Mouse (Mus musculus) lung, adult 2 months (tissue): ENCODE data around the gene Heca. TPM values are rescaled to one million over a fixed set of nuclear protein-coding genes. Genes with fewer than 3 reads are reported as not detected.
A peak's percentile ranks its signal among the peaks of the same experiment; 100 is the strongest.

Source experiments
- DNase-seq: peaks from one replicate; pipeline ENCODE4 v3.0.0; 2022
- H3K4me1 ChIP-seq: fragments of 200-500 bp; 2 replicates; pipeline ENCODE4 v1.6.1; 2011; ENCODE audit warnings: low read length; ENCODE audit not compliant: control insufficient read depth, insufficient read depth
- H3K4me3 ChIP-seq: fragments of 200-500 bp; replicated peaks from 2 replicates; pipeline ENCODE3; 2011; ENCODE audit warnings: low read depth, mild to moderate bottlenecking, control low read depth, low read length; ENCODE audit errors: extremely low read depth
- CTCF ChIP-seq: fragments of 200-500 bp; IDR thresholded peaks from 2 replicates; pipeline ENCODE4 v1.5.1; 2011; ENCODE audit warnings: mild to moderate bottlenecking, low read length, control low read depth; ENCODE audit not compliant: insufficient read depth
- POLR2A ChIP-seq: fragments of 200-500 bp; IDR thresholded peaks from 2 replicates; pipeline ENCODE4 v1.6.1; 2011; ENCODE audit warnings: low read depth, mild to moderate bottlenecking, control low read depth, low read length, borderline replicate concordance; ENCODE audit errors: extremely low read depth
- WGBS: fragments of 180-500 bp; shearing (Covaris S2); methylation state at CpG from one replicate; pipeline ENCODE4 v1.1.7; 2018; 5-methylcytosine and 5-hydroxymethylcytosine counted together
- polyA plus RNA-seq: library from polyadenylated mRNA; depleted of rRNA; stranded (reverse); fragments of >200 nt; gene quantifications from 2 replicates; pipeline ENCODE4 v1.2.3, GENCODE M21; 2012

Heca gene
- polyA plus RNA-seq, 1 experiment, result 30.9 TPM

DNA sequence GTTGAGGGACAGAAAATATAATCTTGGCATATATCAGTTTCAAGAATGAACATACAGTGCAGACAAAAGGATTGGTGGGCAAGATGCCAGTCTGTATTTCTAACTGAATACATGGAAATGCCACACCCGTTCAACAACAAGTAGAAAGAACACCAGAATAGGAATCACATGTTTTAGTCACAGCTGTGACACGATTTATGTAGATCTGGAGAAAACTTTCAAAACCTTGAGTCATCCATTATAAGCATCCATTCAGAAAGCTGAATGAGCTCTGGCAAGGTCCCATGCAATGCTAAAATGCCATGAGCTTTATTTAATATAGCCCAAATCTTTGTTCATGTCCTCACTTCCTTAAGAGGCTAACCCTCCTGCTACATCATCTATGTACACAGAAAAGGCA, 44.4 kb downstream of the Heca start:
- DNase-seq, result no peak
- H3K4me3 ChIP-seq, result no peak overlapping the region
- WGBS, result 42% methylated on average over 2 of the region's 2 CpGs
- H3K4me1 ChIP-seq, result no peaks in the 10 kb centered on the region
- TF ChIP-seq POLR2A (no peak), CTCF (no peak)

DNA sequence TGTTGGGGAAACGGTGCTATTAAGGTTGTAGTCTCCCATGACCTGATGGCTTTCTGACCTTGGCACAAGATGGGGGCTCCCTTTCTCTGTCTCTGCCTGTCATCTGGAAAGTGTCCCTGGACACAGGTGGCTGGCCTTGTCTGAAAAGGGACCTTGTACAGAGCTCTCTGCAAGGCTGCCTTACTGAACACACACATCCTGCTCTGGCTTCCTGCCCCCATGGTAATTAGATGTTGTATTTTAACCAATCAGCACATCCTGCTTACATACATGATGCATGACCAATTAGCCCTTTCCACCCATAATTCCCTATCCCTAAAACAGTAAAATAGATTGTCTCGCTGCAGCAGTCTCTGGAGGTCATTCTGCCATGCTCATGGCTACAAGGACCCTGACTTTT, 67.1 kb downstream of the Heca start:
- whole genome bisulfite sequencing, result 82% methylated on average over 2 of the region's 2 CpGs
- Histone ChIP-seq H3K4me1 (no peaks in the 10 kb centered on the region), H3K4me3 (no peak overlapping the region)
- TF ChIP-seq CTCF (no peak), POLR2A (no peak)
- DNase-seq, result no peak

DNA sequence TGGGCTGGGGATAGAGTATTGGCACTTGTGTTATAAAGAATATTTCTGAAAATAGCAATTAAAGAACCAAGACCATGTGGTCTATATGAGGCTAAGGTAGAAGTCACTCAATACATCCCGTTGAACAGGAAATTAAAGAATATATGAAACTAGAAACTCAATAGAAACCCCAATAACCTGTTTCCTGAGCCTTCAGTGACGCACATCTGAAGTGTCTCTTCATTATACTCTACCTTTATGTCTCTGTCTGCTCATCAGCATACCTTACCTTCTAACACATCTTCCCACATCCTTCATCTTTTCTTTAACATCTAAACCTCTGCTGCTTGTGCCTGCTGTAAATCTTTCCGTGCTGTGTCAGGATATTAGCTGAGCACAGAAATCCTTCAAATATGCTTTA, 67.8 kb downstream of the Heca start:
- 89% methylated on average over 3 of the region's 3 CpGs for WGBS
- no peak for DNase-seq
- H3K4me3 ChIP-seq, result no peak overlapping the region
- TF ChIP-seq POLR2A (no peak), CTCF (no peak)
- H3K4me1 ChIP-seq, result no peaks in the 10 kb centered on the region

DNA sequence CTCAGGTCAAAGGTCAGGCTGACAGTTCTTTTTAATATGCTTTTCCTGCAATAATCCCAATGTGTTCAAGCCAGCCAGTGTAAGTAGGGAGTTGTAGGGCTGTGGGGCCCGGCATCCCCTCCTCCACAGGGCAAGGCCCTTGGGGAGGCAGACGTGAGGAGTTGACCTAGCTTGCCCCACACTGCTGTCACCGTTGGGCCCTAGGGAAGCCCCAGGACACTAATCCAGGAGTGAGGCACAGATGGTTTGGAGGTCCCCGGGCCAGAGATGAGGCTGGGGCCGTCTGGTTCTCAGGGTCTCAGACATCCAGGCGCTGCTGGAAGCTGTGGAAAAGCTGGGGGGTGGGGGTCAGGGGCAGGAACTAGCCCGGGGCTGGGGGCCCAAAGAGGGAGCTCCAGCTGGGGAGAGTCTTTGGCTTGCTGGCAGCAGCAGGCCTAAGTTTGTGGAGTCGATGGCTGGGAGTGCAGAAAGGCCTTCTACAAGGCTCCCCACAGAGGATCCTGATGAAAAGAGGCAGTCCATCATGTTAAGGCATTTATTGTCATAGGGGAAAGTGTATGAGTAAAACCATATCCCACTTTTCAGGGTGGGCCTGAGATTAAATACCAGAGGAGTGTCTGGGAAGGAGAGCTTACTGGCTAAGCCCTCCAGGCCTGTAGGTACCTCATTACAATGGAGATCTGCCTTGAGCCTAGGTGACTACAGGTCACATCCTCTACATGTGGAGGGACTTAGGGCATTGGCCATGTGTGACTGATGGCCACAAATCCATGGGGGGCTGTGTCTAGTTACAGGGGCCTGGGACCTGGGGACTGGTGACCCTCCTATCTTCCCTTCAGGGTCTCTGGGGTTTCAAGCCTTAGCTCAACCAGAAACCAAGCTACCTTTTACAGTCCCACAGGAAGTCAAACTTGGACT, 69.6 kb downstream of the Heca start:
- H3K4me3 ChIP-seq, result no peak overlapping the region
- no peak for DNase-seq
- WGBS, result 55% methylated on average over 8 of the region's 8 CpGs
- no peaks in the 10 kb centered on the region for H3K4me1 ChIP-seq
- TF ChIP-seq CTCF (no peak), POLR2A (no peak)

DNA sequence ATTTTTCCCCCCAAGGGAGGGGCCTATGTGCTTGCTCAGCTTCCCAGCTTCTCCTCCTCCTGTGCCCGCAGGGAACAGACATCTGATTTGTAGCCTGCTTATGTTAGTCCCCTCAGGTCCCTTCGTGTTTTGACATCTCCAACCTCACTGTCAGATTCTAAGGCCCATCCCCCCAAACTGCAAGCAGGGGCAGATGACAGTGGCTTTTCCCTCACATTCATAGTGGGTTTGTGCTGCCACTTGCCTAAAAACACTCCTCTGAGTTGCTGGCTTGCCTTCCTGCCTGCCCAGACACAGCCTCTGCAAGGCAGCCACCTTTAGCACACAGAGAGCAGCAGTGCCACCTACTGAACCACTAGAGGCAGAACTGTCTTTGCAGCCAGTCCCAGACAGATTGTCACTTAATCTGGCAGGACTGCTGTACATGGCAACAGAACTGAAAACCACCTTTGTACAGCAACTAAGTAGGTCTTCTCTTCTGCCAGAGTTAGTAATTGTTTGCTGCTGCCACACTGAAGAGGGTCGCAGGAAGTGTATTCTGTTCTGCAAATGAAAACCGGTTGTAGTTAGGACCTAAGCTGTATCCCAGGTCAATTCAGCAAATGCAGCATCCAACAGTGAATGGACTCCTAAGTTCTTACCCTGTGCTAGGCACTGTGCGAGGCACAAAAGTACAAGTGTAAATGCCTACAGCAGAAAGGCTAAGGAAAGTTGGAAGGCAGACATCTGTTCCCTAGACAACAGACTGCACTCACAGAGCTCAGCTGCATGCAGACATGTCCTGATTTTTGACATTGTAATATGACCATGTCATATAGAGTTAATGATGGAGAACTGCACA, 77.8 kb downstream of the Heca start:
- Histone ChIP-seq H3K4me1 (no peaks in the 10 kb centered on the region), H3K4me3 (no peak overlapping the region)
- TF ChIP-seq POLR2A, result no peak
- peak; percentile 87 for TF ChIP-seq CTCF
- peak; percentile 33 for DNase-seq
- 40% methylated on average over 5 of the region's 5 CpGs for WGBS

DNA sequence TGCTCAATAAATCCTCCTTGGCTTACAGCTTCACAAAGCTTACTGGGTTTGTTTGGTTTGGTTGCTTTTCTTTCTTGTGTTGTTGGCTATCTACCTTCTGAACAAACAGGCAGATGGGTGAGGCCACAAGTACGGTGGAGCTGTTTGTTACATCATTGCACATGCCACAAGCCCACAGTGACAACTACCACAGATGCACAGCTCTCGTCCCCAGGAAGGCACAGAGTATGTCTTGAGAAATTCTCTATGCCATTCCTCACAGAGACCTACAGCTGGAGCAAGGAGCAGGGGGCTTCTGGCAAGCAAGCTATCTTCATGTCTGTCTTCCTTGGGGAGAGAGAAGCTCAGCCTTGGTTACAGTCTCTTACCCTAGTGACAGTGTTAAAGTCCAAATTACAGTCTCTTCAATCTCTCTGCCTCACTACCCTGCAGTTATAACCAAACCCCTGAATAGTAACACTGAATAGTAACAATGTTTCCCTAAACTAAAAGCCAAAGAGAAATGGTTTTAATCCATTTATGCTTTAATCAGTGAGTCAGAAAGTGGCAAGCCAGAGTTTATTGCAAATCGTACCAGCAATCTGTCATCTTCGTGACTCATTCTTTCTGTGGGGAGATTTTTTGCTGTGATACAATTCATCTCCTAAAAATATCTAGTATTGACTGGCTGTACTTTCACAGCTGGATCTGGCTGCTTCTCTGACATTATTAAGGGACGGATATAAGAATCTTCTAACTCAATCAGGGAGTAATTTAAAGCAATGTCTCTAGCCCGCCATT, 87.0 kb downstream of the Heca start:
- Histone ChIP-seq H3K4me3 (no peak overlapping the region), H3K4me1 (no peaks in the 10 kb centered on the region)
- TF ChIP-seq CTCF (no peak), POLR2A (no peak)
- 66% methylated on average over 6 of the region's 6 CpGs for WGBS
- DNase-seq, result no peak

DNA sequence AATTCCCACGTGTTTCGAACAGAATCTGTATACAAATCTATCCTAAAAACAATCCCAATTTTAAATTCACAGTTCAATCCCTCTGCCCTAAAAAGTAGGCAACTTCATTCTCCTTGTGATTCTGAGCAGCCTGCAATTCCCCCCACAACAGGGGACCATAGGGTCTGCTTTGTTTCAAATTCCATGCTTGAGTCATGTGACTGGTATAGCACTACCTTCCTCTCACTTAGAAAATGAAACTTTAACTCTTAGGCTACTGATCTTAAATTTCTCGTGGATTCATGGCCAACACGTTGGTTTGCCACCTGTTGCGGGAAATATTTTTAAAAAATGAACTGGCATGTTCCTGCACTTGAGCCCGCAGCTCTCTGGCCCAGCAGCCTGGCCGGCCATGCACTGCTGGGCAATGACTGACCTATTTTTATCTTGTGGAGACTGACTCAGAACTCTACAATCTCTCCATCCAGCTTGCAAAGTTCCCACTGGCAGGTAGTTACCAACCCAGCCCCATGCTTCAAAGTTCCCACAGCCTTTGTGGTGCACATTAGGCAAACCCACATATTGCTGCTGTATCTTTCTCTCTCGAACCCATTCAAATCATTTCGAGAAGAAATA, 90.1 kb downstream of the Heca start:
- no peak for DNase-seq
- TF ChIP-seq POLR2A (no peak), CTCF (no peak)
- Histone ChIP-seq H3K4me3 (no peak overlapping the region), H3K4me1 (no peaks in the 10 kb centered on the region)
- 86% methylated on average over 9 of the region's 9 CpGs for WGBS

DNA sequence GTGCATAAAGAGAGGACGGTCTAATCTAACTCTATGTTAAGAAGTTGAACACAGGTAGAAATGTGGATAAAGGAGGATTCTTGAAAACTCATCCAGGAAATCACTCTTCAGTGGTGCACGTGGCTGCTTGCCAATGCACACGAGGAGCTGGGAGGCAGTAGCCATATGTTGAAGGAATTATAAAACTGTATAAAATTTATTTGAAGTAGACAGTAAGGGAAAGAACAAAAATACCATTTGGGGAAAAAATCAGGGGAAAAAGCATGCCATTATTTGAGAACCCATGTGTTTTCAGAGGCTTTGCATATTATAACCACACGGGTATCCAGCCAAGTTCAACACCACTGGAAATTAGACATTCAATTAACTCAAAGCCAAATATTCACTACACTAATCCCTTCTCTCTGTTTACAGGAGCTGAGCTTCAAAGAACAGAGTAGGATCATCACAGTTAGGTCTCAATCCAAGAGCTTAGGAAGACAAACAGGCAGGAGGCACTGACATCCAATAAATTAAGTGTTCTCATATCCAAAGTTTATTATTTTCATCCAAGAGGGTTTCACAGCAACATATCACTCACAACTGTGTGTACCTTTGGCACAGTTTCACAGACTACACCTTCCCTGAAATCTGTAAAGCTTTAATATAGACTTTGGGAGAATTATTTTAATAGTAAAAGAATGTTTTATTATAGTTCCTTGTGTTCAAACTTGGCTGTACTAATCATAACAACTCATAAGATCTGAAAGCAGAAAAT, 102.9 kb downstream of the Heca start:
- Histone ChIP-seq H3K4me3 (no peak overlapping the region), H3K4me1 (no peaks in the 10 kb centered on the region)
- DNase-seq, result no peak
- TF ChIP-seq CTCF (no peak), POLR2A (no peak)
- 49% methylated on average over 4 of the region's 4 CpGs for WGBS

DNA sequence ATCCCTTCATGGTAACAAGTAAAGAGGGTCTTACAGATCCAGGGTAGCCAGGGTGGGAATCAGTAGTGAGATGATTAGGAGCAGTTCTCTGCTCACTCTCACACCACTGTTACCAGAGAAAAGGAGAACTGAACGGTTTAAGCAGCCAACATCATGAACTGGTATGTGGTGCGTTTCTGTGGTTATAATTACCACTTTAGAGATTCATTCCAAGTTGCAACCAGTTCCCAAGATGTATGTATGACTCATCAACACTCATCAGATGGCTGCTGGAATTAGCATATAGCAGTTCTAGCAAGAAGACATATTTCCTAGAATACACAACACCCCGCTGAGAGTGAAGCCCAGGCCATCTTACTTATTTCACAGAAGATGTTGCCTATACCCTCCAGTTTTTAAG, 105.8 kb downstream of the Heca start:
- no peak for DNase-seq
- Histone ChIP-seq H3K4me1 (no peaks in the 10 kb centered on the region; the same call in 1 of the 2 replicates), H3K4me3 (no peak overlapping the region)
- no peak for TF ChIP-seq POLR2A
- TF ChIP-seq CTCF, result no peak
- 78% methylated on average over 3 of the region's 3 CpGs for WGBS
